ENCODE assay signal across 10 mouse cellular contexts in the genomic region with DNA sequence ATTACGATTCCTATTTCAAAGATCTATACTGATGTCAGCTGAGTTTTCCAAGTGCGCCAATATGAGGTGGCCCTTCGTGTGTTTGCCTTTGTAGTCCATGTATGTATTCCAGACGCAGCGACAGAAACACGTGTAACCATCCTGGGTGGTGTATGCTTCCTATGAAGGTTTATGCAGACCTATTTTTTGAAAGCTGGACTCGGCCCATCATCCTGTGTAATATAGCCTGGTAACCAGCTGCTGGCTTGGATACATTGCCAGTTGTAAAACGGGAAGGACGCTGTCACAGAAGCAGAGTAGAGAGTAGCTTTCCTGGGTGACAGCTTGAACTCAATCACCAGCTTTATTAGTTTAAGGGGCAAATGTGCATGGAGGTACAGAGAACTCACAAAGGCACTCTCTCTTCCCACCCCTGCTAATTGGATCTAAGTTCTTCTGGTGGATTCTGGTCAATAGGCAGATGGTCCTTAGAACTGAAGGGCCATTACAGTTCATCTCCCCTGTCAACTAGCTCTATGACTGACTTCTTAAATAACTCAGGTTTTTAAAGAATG.
"Had no signal": no experiment of that assay in that cellular context is flagged by ENCODE, and none has a peak within 500 bp of the region (broad histone marks: within the 10 kb centered on the region; RNA-seq: fewer than 3 reads in every experiment).

No protein-coding gene starts in this region.

- H3K9me3 ChIP-seq: limb, embryonic 13.5 days; midbrain, embryonic 12.5 days had no signal

- H3K4me1 ChIP-seq: limb, embryonic 13.5 days; midbrain, embryonic 12.5 days had no signal

- H3K27ac ChIP-seq: limb, embryonic 13.5 days; liver, embryonic 14.5 days; midbrain, embryonic 12.5 days; stomach, postnatal 0 days had no signal

- H3K4me3 ChIP-seq: limb, embryonic 13.5 days; midbrain, embryonic 12.5 days had no signal

- H3K4me2 ChIP-seq: limb, embryonic 13.5 days; midbrain, embryonic 12.5 days had no signal

- H3K9ac ChIP-seq: limb, embryonic 13.5 days; liver, embryonic 14.5 days; midbrain, embryonic 12.5 days had no signal

- ATAC-seq: midbrain, embryonic 16.5 days had no signal

- H3K36me3 ChIP-seq: limb, embryonic 13.5 days; midbrain, embryonic 12.5 days had no signal

- DNase-seq: kidney, postnatal 14 days; lung, adult 18-20 months; right cerebral cortex, adult 18-20 months; right cerebral cortex, postnatal 25 days; thymus, postnatal 4 days had no signal

- H3K27me3 ChIP-seq: limb, embryonic 13.5 days; midbrain, embryonic 12.5 days had no signal
